Mouse (Mus musculus): Measurements from ENCODE around the gene Atl2.

- TF ChIP-seq CTCF (IDR thresholded peaks at IDR 0.05; ENCODE audit: insufficient read depth, low read length) (no peak), POLR2A (IDR thresholded peaks at IDR 0.05; ENCODE audit: borderline replicate concordance, extremely low read depth, low read depth, low read length) (no peak)
Observed at GRCm38 (mm10) chr17:79865027-79865426, 30.9 kb downstream of the Atl2 start.

Measured in lung, adult 2 months (tissue).